Mouse (Mus musculus) hindbrain, postnatal 0 days (tissue): ENCODE results near the gene Sh3bp5. TPM values are rescaled to one million over a fixed set of nuclear protein-coding genes. Genes with fewer than 3 reads are reported as not detected.
A peak's percentile ranks its signal among the peaks of the same experiment; 100 is the strongest.

Experiments used
- ATAC-seq: fragments of 200-750 bp; cut with Nextera tagmentation; 2 replicates; pipeline ENCODE4 v1.8.0; 2017; ENCODE audit warnings: mild to moderate bottlenecking, moderate TSS enrichment, moderate library complexity
- DNase-seq: peaks from one replicate; pipeline ENCODE4 v3.0.0-alpha.2; 2015; ENCODE audit warnings: low spot score
- H3K27ac ChIP-seq: fragments of 300-500 bp; sonication (generic); 2 replicates; pipeline ENCODE4 v1.5.1; 2014; ENCODE audit warnings: mild to moderate bottlenecking
- H3K27me3 ChIP-seq: fragments of 300-500 bp; sonication (generic); 2 replicates; pipeline ENCODE4 v1.6.1; 2014; ENCODE audit warnings: low read length, mixed read lengths; ENCODE audit not compliant: insufficient read depth
- H3K36me3 ChIP-seq: fragments of 300-500 bp; sonication (generic); 2 replicates; pipeline ENCODE4 v1.6.1; 2014; ENCODE audit warnings: low read length, mixed read lengths; ENCODE audit not compliant: insufficient read depth
- H3K4me1 ChIP-seq: fragments of 300-500 bp; sonication (generic); 2 replicates; pipeline ENCODE4 v1.6.1; 2014; ENCODE audit warnings: antibody characterized with exemption, low read length, mixed read lengths; ENCODE audit not compliant: insufficient read depth
- H3K4me2 ChIP-seq: fragments of 300-500 bp; sonication (generic); 2 replicates; pipeline ENCODE4 v1.6.1; 2014; ENCODE audit warnings: low read depth, mild to moderate bottlenecking, low read length, moderate library complexity, mixed read lengths
- H3K4me3 ChIP-seq: fragments of 300-500 bp; sonication (generic); 2 replicates; pipeline ENCODE4 v1.5.1; 2014; ENCODE audit warnings: low read length
- H3K9ac ChIP-seq: fragments of 300-500 bp; sonication (generic); replicated peaks from 2 replicates; pipeline ENCODE4 v1.6.1; 2014; ENCODE audit warnings: mild to moderate bottlenecking, low read length, moderate library complexity, mixed read lengths
- H3K9me3 ChIP-seq: fragments of 300-500 bp; sonication (generic); 2 replicates; pipeline ENCODE4 v1.6.1; 2016; ENCODE audit warnings: low read length, mixed read lengths
- CTCF ChIP-seq: IDR thresholded peaks from 2 replicates; pipeline ENCODE4 v1.5.1; 2016; ENCODE audit warnings: antibody characterized with exemption, control low read depth, low read depth
- WGBS: fragments of 180-500 bp; shearing (Covaris S2); extraction: QIAGEN DNeasy Blood & Tissue Kit; methylation state at CpG from one replicate; pipeline ENCODE4 v1.1.7; 2014; 5-methylcytosine and 5-hydroxymethylcytosine counted together
- polyA plus RNA-seq: library from polyadenylated mRNA; unstranded; fragments of >200 nt; fragmentation: Nextera tagmentation; extraction: Ambion mirVana; gene quantifications from 2 replicates; pipeline ENCODE4 v1.2.1, GENCODE M21; 2015
- total RNA-seq: library from RNA; depleted of rRNA; stranded (reverse); fragments of >200 nt; gene quantifications from 2 replicates; pipeline ENCODE4 v1.2.3, GENCODE M21; 2014

The Sh3bp5 gene
- total and polyA plus RNA-seq, 2 experiments from 2014 or later, result 41.6 to 149 TPM

- Histone ChIP-seq H3K27ac (no peak overlapping the region), H3K36me3 (peaks cover 7% of the 10 kb centered on the region; the same call in 1 of the 2 replicates), H3K9ac (no peak overlapping the region), H3K4me3 (no peak overlapping the region), H3K9me3 (no peaks in the 10 kb centered on the region), H3K4me2 (no peak overlapping the region), H3K27me3 (no peaks in the 10 kb centered on the region), H3K4me1 (no peaks in the 10 kb centered on the region)
- WGBS, result 87% methylated on average over 2 of the region's 2 CpGs
- no peak for ATAC-seq
- no peak for DNase-seq
- TF ChIP-seq CTCF, result no peak
Observed at GRCm38 (mm10) chr14:31396428-31396827, 39.5 kb downstream of the Sh3bp5 start.

GRCm38 (mm10) chr14:31395629-31396199, 40.2 kb downstream of the Sh3bp5 start:
- Histone ChIP-seq H3K4me3 (no peak overlapping the region), H3K36me3 (peaks cover 4% of the 10 kb centered on the region; the same call in 1 of the 2 replicates), H3K27ac (no peak overlapping the region), H3K27me3 (no peaks in the 10 kb centered on the region), H3K9me3 (no peaks in the 10 kb centered on the region), H3K4me1 (no peaks in the 10 kb centered on the region), H3K9ac (no peak overlapping the region), H3K4me2 (no peak overlapping the region)
- 91% methylated on average over 7 of the region's 7 CpGs for WGBS
- ATAC-seq (no peak), DNase-seq (no peak)
- TF ChIP-seq CTCF, result no peak

GRCm38 (mm10) chr14:31394822-31395532, 40.9 kb downstream of the Sh3bp5 start:
- Histone ChIP-seq H3K9ac (no peak overlapping the region), H3K27me3 (no peaks in the 10 kb centered on the region), H3K9me3 (no peaks in the 10 kb centered on the region), H3K4me3 (no peak overlapping the region), H3K36me3 (no peaks in the 10 kb centered on the region), H3K4me2 (no peak overlapping the region), H3K4me1 (no peaks in the 10 kb centered on the region), H3K27ac (no peak overlapping the region)
- ATAC-seq, result no peak
- peak; percentile 37 for TF ChIP-seq CTCF
- no peak for DNase-seq
- WGBS, result 93% methylated on average over 9 of the region's 9 CpGs

GRCm38 (mm10) chr14:31393936-31394630, 41.8 kb downstream of the Sh3bp5 start:
- Histone ChIP-seq H3K4me2 (no peak overlapping the region), H3K9me3 (no peaks in the 10 kb centered on the region), H3K4me1 (no peaks in the 10 kb centered on the region), H3K9ac (no peak overlapping the region), H3K27ac (no peak overlapping the region), H3K4me3 (no peak overlapping the region), H3K27me3 (no peaks in the 10 kb centered on the region), H3K36me3 (no peaks in the 10 kb centered on the region)
- DNase-seq, result no peak
- TF ChIP-seq CTCF, result no peak
- WGBS, result 85% methylated on average over 7 of the region's 7 CpGs
- ATAC-seq, result no peak

- Histone ChIP-seq H3K4me1 (no peaks in the 10 kb centered on the region), H3K9ac (no peak overlapping the region), H3K36me3 (no peaks in the 10 kb centered on the region), H3K4me2 (no peak overlapping the region), H3K27ac (no peak overlapping the region), H3K4me3 (no peak overlapping the region), H3K27me3 (no peaks in the 10 kb centered on the region), H3K9me3 (no peaks in the 10 kb centered on the region)
- no peak for DNase-seq
- no peak for ATAC-seq
- WGBS, result 62% methylated on average over 3 of the region's 3 CpGs
- no peak for TF ChIP-seq CTCF
Observed at GRCm38 (mm10) chr14:31393546-31393890, 42.4 kb downstream of the Sh3bp5 start.

GRCm38 (mm10) chr14:31392873-31393545, 42.9 kb downstream of the Sh3bp5 start:
- H3K27ac ChIP-seq, result no peak overlapping the region
- no peak overlapping the region for H3K4me2 ChIP-seq
- no peaks in the 10 kb centered on the region for H3K9me3 ChIP-seq
- ATAC-seq, result no peak
- 62% methylated on average over 8 of the region's 8 CpGs for WGBS
- TF ChIP-seq CTCF, result no peak
- peaks cover 4% of the 10 kb centered on the region; the same call in 1 of the 2 replicates for H3K4me1 ChIP-seq
- no peak for DNase-seq
- H3K9ac ChIP-seq, result no peak overlapping the region
- no peaks in the 10 kb centered on the region for H3K27me3 ChIP-seq
- H3K4me3 ChIP-seq, result no peak overlapping the region
- H3K36me3 ChIP-seq, result no peaks in the 10 kb centered on the region
